Mouse (Mus musculus) B cell, adult 62 days (primary cell): ENCODE measurements around the gene St5. TPM values are rescaled to one million over a fixed set of nuclear protein-coding genes. Genes with fewer than 3 reads are reported as not detected.

Source experiments
- total RNA-seq: library from RNA; stranded (reverse); gene quantifications from 4 replicates; pipeline ENCODE4 v1.2.4, GENCODE M21; 2023

Gene St5
- 0.18 to 0.78 TPM (median 0.33 TPM) in 4 replicates for total RNA-seq

DNA sequence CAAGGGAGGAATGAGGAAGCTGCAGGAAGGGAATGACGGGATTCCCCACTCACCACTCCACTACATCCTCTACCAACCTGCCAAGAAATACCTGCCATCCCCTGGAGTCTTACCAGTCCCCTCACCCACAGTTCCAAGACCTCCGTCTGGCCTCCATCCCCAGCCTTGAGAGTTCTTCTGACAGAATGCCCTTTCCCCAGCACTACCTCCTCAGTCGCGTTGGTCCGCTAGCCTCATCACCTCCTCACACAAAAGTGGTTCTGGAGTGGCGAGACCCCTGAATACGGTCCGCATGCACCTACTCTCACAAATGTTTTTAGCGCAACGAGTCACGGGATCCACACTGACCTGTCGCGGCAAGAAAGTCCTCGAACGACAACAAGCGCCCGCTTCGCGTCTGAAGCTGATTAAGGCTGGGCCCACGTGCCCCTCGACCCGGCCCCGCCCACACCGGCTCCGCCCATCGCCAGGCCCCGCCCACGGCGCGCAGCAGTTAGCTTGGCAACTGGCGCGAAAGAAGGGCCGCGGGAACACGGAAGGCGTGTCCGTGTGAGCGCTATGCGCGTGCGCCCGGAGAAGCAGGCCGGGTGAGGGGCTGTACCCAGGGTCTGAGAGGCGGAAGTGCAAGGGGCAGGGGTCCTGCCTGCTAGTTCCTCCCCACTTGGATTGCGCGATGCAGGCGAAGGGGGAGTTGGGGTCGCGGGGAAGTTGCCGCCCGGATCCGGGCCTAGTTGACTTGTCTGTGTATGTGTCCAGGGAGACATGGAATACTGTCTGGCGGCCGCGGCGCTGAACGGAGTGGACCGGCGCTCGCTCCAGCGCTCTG lies at the start of gene St5, which contains the start of gene Akip1:
St5 (minus strand) TSS at position 416 of the 826 bp plus-strand sequence.
Akip1 (plus strand) TSS at position 501 of the 826 bp plus-strand sequence.

DNA sequence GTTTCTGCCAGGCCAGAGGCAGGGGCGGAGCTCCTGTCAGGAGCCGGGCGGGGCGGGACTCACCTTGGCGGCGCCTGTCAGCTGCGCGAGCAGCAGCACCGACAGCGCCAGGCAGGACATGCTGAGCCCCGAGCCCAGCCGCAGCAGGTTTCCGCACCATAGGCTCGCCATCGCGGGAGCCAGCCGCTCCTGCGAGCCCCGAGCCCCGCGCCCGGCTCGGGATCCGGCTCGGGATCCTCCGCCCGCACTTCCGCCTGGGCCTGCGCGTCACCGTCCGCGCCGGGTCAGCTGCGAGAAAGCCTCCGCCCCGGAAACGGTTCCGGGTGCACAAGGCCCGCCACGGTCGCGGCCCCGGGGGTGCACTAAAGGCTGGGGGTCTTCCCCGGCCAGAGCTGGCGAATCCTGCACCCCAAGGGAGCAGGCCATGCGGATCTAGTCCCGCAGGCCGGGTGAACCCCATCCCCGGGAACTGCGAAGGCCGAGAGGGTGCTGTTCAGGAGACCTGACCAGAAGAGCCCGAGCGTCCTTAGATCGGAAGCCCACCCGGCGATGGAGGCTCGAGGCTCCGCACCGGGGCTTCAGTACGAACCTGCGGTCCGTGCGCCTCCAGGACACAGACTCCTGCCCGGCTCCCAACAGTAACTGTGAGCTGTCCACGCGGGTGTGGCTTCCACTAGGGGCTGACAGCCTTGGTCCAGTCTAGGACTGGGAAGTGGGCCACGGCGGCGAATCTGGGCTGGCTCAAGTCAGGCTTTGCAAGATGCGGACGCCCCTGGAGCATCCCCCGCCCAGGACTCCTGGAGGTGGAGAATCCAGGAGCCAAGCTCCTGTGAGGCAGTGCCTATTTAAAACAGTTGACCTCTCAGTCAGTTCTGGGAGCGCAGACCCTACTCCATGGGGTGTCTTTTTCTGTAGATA lies 48.9 kb upstream of the St5 start, which contains the start of gene Tmem9b:
Tmem9b (minus strand) TSS at position 868 of the 918 bp plus-strand sequence.

DNA sequence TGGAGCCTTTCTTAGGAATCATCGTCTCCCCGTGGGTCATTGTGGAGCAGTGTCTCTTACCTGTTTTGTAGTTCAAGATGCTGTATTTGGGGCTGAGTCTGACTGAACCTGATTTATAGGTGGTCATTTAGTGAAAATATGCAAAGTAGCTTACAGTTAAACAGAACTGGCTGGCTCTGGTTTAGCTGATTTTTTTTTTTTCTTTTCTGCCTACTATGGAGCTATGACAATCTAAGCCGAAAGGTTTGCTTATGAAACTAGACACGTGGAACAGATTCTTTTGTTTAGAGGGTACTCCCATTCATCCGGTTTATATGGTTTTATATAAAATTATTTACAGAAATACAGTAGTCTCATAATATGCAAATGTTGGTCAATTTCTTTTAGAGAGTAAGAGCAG lies 28.2 kb upstream of the St5 start, which contains the start of gene Ascl3:
Ascl3 (minus strand) TSS at position 101 of the 400 bp plus-strand sequence.

GRCm38 (mm10) chr7:109723697-109724096 lies 20.3 kb upstream of the St5 start, which contains the start of gene BC051019:
BC051019 (minus strand) TSS chr7:109723850.

GRCm38 (mm10) chr7:109518838-109519696 lies 184.3 kb downstream of the St5 start, which contains the start of gene Rpl27a:
Rpl27a (plus strand) TSS chr7:109519147.

DNA sequence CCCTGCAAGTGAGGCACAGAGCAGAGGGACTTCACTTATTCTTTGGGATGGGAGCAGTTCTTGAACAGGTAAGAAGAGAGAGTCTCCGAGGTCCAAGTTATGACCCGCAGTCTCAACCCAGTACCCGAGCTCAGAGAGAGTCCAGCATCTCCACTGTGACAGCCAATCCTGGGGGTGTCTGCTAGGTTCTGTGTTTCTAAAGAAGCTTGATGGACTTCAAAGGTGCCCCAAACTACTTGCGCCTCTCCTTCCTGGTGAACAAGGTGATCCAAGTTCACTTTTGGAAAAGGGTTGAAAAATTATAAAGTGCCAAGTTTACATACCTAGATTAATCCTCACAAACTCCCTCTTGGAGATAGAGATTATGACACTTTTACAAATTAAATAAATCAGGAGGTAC lies 195.4 kb downstream of the St5 start, which contains the start of gene Trim66:
Trim66 (minus strand) TSS at position 101 of the 400 bp plus-strand sequence.

Other genes with a start within 250 kb of the St5 start
- 0.36 to 0.52 TPM (median 0.50 TPM) in 4 replicates for gene Trim66, start 195.5 kb downstream of the St5 start, total RNA-seq
- gene Rpl27a, start 184.5 kb downstream of the St5 start, total RNA-seq, result 550 to 565 TPM (median 553 TPM) in 4 replicates
- gene Akip1, start 85 bp upstream of the St5 start, total RNA-seq, result 7.5 to 13.0 TPM (median 11.8 TPM) in 4 replicates
- not detected in 4 replicates for gene BC051019, start 20.2 kb upstream of the St5 start, total RNA-seq
- gene Ascl3, start 28.1 kb upstream of the St5 start, total RNA-seq, result not detected in 4 replicates
- 23.7 to 29.7 TPM (median 27.4 TPM) in 4 replicates for gene Tmem9b, start 49.3 kb upstream of the St5 start, total RNA-seq
- 0.19 TPM in 1 of 4 replicates, not detected in the others for gene Nrip3, start 78.4 kb upstream of the St5 start, total RNA-seq
- not detected in 4 replicates for gene Scube2, start 162.1 kb upstream of the St5 start, total RNA-seq